Mouse (Mus musculus): ENCODE measurements around the gene Strn.

Gene Strn

DNA sequence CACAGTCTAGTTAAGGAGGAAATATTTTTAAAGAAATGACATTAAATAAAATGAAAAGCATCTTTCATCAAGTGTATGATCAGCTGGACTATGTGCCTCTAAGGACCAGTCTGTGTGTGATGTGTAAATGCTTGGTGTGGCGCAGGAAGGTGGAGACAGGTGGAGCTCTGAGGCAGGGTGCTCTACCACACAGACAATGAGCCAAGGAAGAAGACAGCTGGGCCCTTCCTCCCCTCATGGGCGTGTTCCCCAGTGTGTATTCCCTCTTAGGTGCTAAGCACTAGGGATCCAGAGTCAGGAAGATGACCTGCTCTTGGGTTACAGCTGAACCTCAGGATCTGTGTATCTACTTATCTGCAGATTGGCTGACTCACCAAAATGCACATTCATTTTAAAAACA is 122.5 kb downstream of the Strn start:
- peak; percentile 76 for DNase-seq

DNA sequence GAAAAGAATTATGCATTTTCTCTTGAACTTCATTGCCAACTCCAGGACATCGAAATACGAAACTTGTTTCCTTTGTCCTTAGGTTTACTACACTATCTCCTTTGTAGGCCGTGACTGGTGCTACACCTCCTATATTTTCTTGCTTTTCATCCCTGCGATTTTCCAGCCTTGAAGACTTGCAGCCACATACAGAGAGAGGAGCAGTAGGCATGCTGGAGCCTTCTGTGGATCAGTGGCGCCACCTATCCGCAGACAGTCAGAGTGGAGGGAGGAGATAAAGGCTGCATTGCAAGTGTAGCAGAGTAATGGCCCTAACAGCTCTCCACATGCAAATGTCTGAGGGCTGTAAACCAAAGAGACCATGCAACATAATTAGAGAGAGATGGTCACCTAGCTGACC is 125.9 kb downstream of the Strn start:
- DNase-seq: peak; percentile 83

DNA sequence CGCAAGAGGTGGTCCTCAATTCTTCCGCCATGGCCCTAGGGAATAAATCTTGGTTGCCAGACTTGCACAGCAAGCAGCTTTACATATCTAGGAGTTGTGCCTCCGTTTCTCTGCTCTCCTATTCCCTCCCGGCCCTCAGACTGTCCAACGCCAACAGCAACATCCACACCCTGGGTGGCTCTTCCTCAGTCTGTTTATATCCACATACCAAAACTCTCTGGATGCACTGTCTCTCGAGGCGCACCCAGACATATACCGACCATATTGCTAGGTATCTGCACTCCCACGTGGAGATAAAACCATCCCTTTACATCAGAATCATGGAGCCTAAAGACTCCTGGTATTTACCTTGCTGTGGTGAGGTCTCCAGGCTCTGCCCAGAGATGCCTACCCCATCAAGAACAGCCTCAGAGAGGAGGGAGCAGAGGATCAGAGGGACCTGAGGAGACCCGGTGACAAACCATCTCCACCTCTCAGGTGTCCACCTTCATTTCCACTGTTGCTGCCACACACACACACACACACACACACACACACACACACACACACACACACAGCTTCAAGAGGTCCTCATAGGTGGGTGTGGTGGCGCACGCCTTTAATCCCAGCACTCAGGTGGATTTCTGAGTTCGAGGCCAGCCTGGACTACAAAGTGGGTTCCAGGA is 127.7 kb downstream of the Strn start:
- DNase-seq: peak; percentile 81

DNA sequence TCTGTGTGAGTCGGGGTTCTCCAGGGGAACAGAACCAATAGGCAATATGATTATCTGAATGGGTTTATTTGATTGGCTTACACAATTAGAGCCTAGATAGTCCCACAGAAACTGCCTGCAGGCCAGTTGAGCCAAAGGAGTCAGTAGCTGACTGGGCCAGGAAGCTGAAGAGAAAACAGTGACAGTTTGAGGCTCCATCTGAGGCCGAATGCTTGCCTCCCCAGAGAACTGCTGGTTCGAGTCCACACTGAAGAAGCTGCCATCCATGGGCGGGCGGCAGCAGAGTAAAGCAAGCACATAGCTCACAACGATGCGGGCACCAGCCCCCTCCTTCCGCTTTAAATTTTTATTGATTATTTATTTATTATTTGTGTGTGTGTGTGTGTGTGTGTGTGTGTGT is 128.3 kb downstream of the Strn start:
- DNase-seq: peak; percentile 76

DNA sequence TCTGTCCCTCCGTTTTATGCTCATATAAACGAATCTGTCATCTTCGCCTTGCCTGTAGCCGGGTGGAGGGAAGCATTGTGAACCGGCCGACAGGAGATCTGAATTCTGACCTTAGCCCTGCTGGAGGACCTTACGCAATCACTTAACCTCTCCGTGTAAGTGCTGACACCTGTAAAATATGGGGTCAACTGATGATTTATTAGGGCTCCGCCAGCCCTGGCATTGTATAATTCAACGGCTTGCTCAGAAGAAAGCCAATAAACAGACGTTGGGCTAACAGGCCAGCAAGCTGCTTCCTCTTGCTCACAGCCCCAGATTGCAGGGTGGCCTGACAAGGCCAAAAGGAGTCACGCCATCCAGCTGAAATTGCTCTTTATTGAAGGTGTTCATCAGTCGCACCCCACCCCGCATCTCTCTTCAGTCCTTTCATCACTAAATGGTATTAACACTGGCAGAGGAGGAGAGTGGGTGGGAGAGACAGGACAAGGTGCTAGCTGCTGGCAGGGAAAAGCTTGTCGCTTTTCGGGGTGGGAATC is 128.8 kb downstream of the Strn start:
- peak; percentile 89 for DNase-seq

DNA sequence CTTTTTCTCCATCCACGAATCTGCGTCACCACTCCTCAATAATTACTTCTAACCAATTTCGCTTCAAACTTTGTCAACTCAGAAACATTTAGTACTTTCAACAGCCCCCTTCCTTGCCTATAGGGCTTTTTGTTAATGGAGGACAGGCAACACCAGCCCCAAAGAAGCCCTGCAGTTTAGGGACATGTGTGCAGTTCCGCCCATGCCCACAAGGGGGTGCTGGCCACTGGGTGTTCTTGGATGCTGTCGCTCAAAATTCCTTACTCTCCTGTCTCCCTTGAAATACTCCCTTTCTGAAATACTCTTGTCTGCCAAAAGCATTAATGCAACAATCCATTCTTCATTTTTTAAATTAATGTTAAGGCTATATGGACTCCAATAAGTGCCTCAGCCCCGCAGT is 132.6 kb downstream of the Strn start:
- no peak for DNase-seq

DNA sequence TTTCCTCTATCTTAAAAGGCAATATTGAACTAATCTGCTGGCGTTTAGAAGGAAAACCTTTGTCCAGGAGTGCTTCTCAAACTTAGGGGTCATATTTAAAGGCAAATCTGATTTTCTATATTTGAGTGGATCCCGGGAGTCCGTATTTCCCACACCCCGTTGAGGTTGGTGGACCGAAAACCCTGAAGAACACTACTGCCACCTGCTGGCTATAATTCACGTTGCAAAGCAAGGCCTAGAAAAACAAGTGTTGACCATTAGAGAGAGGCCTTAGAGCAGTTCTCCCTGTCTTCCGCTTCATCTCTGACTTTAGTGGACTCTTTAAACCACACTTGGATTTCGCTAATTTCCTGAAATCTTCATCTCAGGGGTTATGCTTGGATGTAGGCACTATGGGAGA is 133.1 kb downstream of the Strn start:
- peak; percentile 95 for DNase-seq

DNA sequence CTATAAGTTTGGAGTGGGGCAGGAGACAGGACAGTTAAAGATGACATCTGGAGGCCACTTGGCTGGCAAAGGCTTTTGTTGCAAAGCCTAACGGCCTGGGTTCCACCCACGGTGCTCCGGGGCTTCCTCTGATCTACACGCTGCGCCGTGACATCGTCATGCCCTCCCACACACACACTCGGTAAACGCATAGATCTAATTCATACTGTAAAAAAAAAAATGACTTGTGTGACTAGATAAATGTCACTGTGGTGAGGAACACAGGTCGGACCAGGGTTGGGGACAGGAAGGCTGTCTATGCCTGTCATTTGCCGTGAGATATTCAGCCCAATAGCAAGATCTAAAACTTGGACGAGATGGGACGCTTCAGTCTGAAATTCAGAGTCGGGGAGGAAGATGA is 134.7 kb downstream of the Strn start:
- no peak for DNase-seq

DNA sequence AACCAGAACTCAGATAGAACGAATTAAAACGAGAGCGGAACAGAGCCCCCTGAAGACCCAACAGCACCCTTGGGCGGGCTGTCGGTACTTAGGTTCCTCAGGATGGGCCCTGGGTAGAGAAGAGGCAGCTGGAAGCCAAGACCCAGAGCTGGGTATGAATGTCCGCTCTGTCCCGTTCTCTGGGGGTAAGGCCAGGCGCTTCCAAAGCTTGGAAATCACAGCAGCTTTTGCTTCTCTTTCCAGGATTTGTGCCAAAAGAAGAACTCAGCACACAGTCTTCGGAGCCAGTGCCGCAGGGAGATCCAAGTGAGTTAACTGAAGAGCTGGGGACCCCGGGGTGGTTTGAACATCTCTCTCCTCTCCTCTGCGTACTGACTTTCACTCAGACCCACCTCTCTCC is 135.4 kb downstream of the Strn start:
- no peak for DNase-seq

DNA sequence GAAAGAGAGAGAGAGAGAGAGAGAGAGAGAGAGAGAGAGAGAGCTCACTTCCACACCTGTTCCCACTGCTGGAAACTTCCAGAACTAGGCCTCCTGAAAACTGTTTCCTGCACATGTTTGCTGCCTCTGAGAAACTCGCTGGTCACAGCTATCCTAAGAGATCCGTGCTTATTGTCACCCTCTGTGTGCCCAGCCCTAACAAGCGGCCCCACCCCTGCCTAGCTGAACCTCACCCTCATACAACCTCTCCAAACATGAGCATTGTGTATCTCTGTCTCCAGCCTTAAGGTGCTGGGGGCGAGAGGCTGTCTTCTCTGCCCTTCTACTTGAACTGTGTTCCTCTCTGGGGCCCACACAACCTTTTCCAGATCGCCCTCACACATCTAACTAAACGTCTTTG is 136.0 kb downstream of the Strn start:
- peak; percentile 83 for DNase-seq
